Mouse (Mus musculus): ENCODE results near the gene Zfp316. TPM values are rescaled to one million over a fixed set of nuclear protein-coding genes. Genes with fewer than 3 reads are reported as not detected.

The Zfp316 gene
- total and polyA plus RNA-seq, 3 experiments, result 3.6 to 5.4 (median 4.5) TPM

- Histone ChIP-seq H3K79me2 (replicated peaks; ENCODE audit: control insufficient read depth, insufficient read depth, low read length) (peaks cover 3% of the 10 kb centered on the region; the same call in 1 of the 2 replicates), H3K27ac (peak overlapping the region; percentile 92), H3K4me3 (peak overlapping the region; percentile 81), H3K4me1 (ENCODE audit: control insufficient read depth, insufficient read depth, low read length) (peaks cover 7% of the 10 kb centered on the region), H3K36me3 (ENCODE audit: control insufficient read depth, insufficient read depth, low read length) (peaks cover 2% of the 10 kb centered on the region; the same call in 1 of the 2 replicates), H3K9ac (ENCODE audit: low read depth, low read length) (peak overlapping the region; percentile 97), H3K27me3 (ENCODE audit: control insufficient read depth, insufficient read depth, low read length) (no peaks in the 10 kb centered on the region)
- 5% methylated on average over 16 of the region's 16 CpGs for WGBS
- intact Hi-C loops (cut with DNase I), result loop anchor here (5.0 kb wide), 2 partner anchors 88 to 1853 kb away; partner anchors contain the start of genes Cpsf4, Kdelr2 and Ptcd1
- TF ChIP-seq EP300 (IDR thresholded peaks at IDR 0.05; ENCODE audit: insufficient read depth, low read depth, low read length) (no peak), CTCF (IDR thresholded peaks at IDR 0.05) (no peak), POLR2A (IDR thresholded peaks at IDR 0.05; ENCODE audit: insufficient read depth, low read depth, low read length) (no peak)
- DNase-seq, result no peak
These were observed 44.4 kb upstream of the Zfp316 start for GRCm38 (mm10) chr5:143314183-143314729.

- Histone ChIP-seq H3K27me3 (ENCODE audit: control insufficient read depth, insufficient read depth, low read length) (no peaks in the 10 kb centered on the region), H3K9ac (ENCODE audit: low read depth, low read length) (no peak overlapping the region), H3K4me1 (ENCODE audit: control insufficient read depth, insufficient read depth, low read length) (peaks cover 7% of the 10 kb centered on the region), H3K36me3 (ENCODE audit: control insufficient read depth, insufficient read depth, low read length) (peaks cover 2% of the 10 kb centered on the region; the same call in 1 of the 2 replicates), H3K27ac (no peak overlapping the region), H3K79me2 (replicated peaks; ENCODE audit: control insufficient read depth, insufficient read depth, low read length) (peaks cover 5% of the 10 kb centered on the region; the same call in 1 of the 2 replicates), H3K4me3 (no peak overlapping the region)
- intact Hi-C loops (cut with DNase I), result loop anchor here (5.0 kb wide), 2 partner anchors 90 to 1855 kb away; partner anchors contain the start of genes Cpsf4, Kdelr2 and Ptcd1
- 56% methylated on average over 8 of the region's 8 CpGs for WGBS
- peak; percentile 66 to 84 for DNase-seq
- TF ChIP-seq CTCF (IDR thresholded peaks at IDR 0.05) (peak; percentile 94), POLR2A (IDR thresholded peaks at IDR 0.05; ENCODE audit: insufficient read depth, low read depth, low read length) (no peak)
These were observed 42.1 kb upstream of the Zfp316 start for GRCm38 (mm10) chr5:143311886-143312285.

- Histone ChIP-seq H3K36me3 (ENCODE audit: control insufficient read depth, insufficient read depth, low read length) (peaks cover 2% of the 10 kb centered on the region; the same call in 1 of the 2 replicates), H3K79me2 (replicated peaks; ENCODE audit: control insufficient read depth, insufficient read depth, low read length) (peaks cover 5% of the 10 kb centered on the region), H3K4me3 (no peak overlapping the region), H3K9ac (ENCODE audit: low read depth, low read length) (no peak overlapping the region), H3K4me1 (ENCODE audit: control insufficient read depth, insufficient read depth, low read length) (peaks cover 6% of the 10 kb centered on the region), H3K27me3 (ENCODE audit: control insufficient read depth, insufficient read depth, low read length) (no peaks in the 10 kb centered on the region), H3K27ac (no peak overlapping the region)
- TF ChIP-seq POLR2A (IDR thresholded peaks at IDR 0.05; ENCODE audit: insufficient read depth, low read depth, low read length), result no peak
- TF ChIP-seq CTCF (IDR thresholded peaks at IDR 0.05), result no peak
- no peak for TF ChIP-seq EP300 (IDR thresholded peaks at IDR 0.05; ENCODE audit: insufficient read depth, low read depth, low read length)
- no peak for DNase-seq
- intact Hi-C loops (cut with DNase I), result loop anchor here (5.0 kb wide), 3 partner anchors 38 to 1857 kb away; partner anchors contain the start of genes Cpsf4, Kdelr2, Ptcd1 and Zfp316
- 96% methylated on average over 7 of the region's 7 CpGs for WGBS
These were observed 40.1 kb upstream of the Zfp316 start for GRCm38 (mm10) chr5:143309916-143310315.

- Histone ChIP-seq H3K27ac (peak overlapping the region; percentile 78), H3K9ac (ENCODE audit: low read depth, low read length) (no peak overlapping the region), H3K79me2 (replicated peaks; ENCODE audit: control insufficient read depth, insufficient read depth, low read length) (peaks cover 5% of the 10 kb centered on the region), H3K27me3 (ENCODE audit: control insufficient read depth, insufficient read depth, low read length) (no peaks in the 10 kb centered on the region), H3K4me3 (no peak overlapping the region), H3K4me1 (ENCODE audit: control insufficient read depth, insufficient read depth, low read length) (peaks cover 2% of the 10 kb centered on the region; the same call in 1 of the 2 replicates), H3K36me3 (ENCODE audit: control insufficient read depth, insufficient read depth, low read length) (peaks cover 2% of the 10 kb centered on the region; the same call in 1 of the 2 replicates)
- WGBS, result 67% methylated on average over 5 of the region's 5 CpGs
- intact Hi-C loops (cut with DNase I), result loop anchor here (5.0 kb wide), 1 partner anchor 37 kb away; the partner anchor contains the start of gene Zfp316
- peak; percentile 41 to 72 for DNase-seq
- TF ChIP-seq EP300 (IDR thresholded peaks at IDR 0.05; ENCODE audit: insufficient read depth, low read depth, low read length) (no peak), CTCF (IDR thresholded peaks at IDR 0.05) (no peak), POLR2A (IDR thresholded peaks at IDR 0.05; ENCODE audit: insufficient read depth, low read depth, low read length) (no peak)
These were observed 39.0 kb upstream of the Zfp316 start for GRCm38 (mm10) chr5:143308825-143309224.

- 84% methylated on average over 7 of the region's 7 CpGs for WGBS
- intact Hi-C loops (cut with DNase I), result no loop called here
- no peaks in the 10 kb centered on the region for H3K36me3 ChIP-seq (ENCODE audit: control insufficient read depth, insufficient read depth, low read length)
These were observed 34.4 kb upstream of the Zfp316 start for GRCm38 (mm10) chr5:143304251-143304650.

GRCm38 (mm10) chr5:143301296-143301695 lies 31.5 kb upstream of the Zfp316 start:
- H3K4me3 ChIP-seq, result no peak overlapping the region
- H3K27me3 ChIP-seq (ENCODE audit: control insufficient read depth, insufficient read depth, low read length), result no peaks in the 10 kb centered on the region
- no peak for DNase-seq
- intact Hi-C loops (cut with DNase I), result no loop called here
- no peak overlapping the region for H3K9ac ChIP-seq (ENCODE audit: low read depth, low read length)
- peak; percentile 55 for TF ChIP-seq CTCF (IDR thresholded peaks at IDR 0.05)
- no peak for TF ChIP-seq POLR2A (IDR thresholded peaks at IDR 0.05; ENCODE audit: insufficient read depth, low read depth, low read length)
- 67% methylated on average over 8 of the region's 8 CpGs for WGBS
- no peaks in the 10 kb centered on the region for H3K36me3 ChIP-seq (ENCODE audit: control insufficient read depth, insufficient read depth, low read length)
- H3K79me2 ChIP-seq (replicated peaks; ENCODE audit: control insufficient read depth, insufficient read depth, low read length), result no peaks in the 10 kb centered on the region; the same call in none of the 2 replicates
- H3K27ac ChIP-seq, result no peak overlapping the region
- peaks cover 5% of the 10 kb centered on the region; the same call in 1 of the 2 replicates for H3K4me1 ChIP-seq (ENCODE audit: control insufficient read depth, insufficient read depth, low read length)

More at GRCm38 (mm10) chr5:143304251-143304650, 34.4 kb upstream of the Zfp316 start:
- H3K79me2 ChIP-seq (replicated peaks; ENCODE audit: control insufficient read depth, insufficient read depth, low read length), result peaks cover 2% of the 10 kb centered on the region
- TF ChIP-seq CTCF (IDR thresholded peaks at IDR 0.05) (no peak), EP300 (IDR thresholded peaks at IDR 0.05; ENCODE audit: insufficient read depth, low read depth, low read length) (no peak), POLR2A (IDR thresholded peaks at IDR 0.05; ENCODE audit: insufficient read depth, low read depth, low read length) (no peak)
- H3K4me3 ChIP-seq, result no peak overlapping the region
- no peak overlapping the region for H3K9ac ChIP-seq (ENCODE audit: low read depth, low read length)
- no peaks in the 10 kb centered on the region for H3K4me1 ChIP-seq (ENCODE audit: control insufficient read depth, insufficient read depth, low read length)
- H3K27ac ChIP-seq, result no peak overlapping the region
- H3K27me3 ChIP-seq (ENCODE audit: control insufficient read depth, insufficient read depth, low read length), result no peaks in the 10 kb centered on the region
- DNase-seq, result no peak
